Mouse (Mus musculus): ENCODE measurements around the gene Parp1. TPM values are rescaled to one million over a fixed set of nuclear protein-coding genes. Genes with fewer than 3 reads are reported as not detected.

The Parp1 gene
- total RNA-seq (2022) = 10 to 100 TPM; 53.7 to 65.2 (median 57.6) TPM

DNA sequence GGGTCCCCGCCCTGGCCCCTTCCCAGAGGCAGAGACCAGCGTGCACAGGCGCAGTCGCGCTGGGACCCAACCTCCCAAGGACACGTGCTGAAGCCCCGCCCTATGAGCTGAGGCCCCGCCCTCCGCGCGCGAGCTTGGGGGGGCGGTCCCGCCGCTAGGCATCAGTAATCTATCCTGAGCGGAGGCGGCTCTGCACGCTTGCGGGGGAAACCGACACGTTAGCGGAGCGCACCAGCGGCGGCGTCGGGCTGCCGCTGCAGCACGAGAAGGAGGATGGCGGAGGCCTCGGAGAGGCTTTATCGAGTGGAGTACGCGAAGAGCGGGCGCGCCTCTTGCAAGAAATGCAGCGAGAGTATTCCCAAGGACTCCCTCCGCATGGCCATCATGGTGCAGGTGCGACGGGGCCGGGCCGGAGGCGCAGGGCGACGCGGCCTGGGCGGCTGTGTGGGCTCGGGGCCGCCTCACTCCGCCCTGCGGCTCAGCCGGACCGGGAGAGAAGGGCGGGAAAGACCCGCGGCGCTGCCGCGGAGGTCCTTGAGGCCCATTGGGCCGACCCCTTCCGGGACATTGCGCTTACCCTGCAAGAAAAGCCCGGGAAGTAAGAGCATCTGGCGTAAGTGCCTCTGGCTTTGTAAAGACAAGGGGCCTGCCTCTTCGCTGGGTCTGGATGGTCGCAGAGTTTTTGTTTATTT is at the start of gene Parp1:
Gene Parp1, plus strand, starts transcription at position 164 of the 692 bp plus-strand sequence.
- peak; percentile 95 for DNase-seq (ENCODE audit: low spot score)

GRCm38 (mm10) chr1:180519520-180519919 is 49.2 kb upstream of the Parp1 start:
- no peak for DNase-seq (ENCODE audit: low spot score)

GRCm38 (mm10) chr1:180520190-180520589 is 48.5 kb upstream of the Parp1 start:
- DNase-seq (ENCODE audit: low spot score) = no peak

- DNase-seq (ENCODE audit: low spot score) = no peak
These were observed 45.4 kb upstream of the Parp1 start for GRCm38 (mm10) chr1:180523320-180523719.

DNA sequence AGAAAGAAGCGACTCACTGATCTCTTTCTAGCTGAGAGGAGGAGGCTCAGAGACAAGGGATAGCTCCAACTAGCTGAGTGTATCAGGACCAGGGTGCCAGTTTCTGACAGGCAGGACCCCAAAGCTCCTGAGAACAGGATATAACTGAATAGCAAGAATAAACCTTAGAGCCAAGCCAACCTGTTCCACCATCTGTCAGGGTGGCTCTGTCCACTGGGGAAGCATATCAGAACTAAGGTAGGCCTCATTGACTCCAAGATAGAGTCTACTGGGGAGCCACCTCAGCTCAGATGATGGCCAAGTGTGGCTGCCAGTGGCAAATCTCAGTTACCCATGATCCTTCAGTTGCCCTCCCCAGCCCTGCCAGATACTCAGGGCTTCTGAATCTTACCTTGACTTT is 43.4 kb upstream of the Parp1 start:
- DNase-seq (ENCODE audit: low spot score) = no peak

DNA sequence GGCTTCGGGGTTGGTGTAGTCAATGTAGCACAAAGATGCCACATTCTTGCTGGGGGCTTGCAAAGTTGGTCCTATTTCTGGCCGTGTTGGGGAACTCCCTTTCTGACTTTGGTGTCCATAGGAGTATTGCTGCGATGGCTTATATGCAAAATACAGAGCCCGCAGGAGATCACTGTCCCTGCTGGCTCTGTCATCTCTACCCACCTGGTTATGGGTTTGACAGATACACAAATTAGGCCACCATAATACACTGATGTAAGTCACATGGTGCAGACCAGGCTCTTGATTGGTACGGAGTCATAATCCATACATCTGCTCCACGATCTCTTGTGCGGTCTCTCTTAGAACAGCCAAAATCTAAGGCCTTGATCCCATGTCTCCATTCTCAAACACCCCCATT is 38.9 kb upstream of the Parp1 start:
- DNase-seq (ENCODE audit: low spot score) = no peak

- no peak for DNase-seq (ENCODE audit: low spot score)
These were observed 38.1 kb upstream of the Parp1 start for GRCm38 (mm10) chr1:180530457-180531263.

DNA sequence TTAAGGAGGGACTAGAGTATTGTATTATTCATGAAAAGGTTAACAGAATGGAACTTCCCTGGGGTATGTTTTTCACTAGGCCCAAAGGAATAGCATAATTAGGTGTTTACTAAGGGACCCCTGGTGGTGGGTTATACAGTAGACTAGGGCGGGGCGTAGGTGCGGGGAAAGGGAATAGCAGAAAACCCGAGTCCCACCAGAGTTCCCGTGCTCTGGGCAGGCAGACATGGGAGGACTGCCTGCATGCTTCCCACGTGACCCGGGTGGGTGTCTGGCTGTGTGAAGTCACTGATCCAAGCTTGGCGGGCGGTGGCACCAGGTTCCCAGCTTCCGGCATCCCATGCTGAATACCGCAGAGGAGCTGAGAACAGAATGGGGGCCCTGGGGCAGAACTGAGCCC is 36.1 kb upstream of the Parp1 start:
- no peak for DNase-seq (ENCODE audit: low spot score)

DNA sequence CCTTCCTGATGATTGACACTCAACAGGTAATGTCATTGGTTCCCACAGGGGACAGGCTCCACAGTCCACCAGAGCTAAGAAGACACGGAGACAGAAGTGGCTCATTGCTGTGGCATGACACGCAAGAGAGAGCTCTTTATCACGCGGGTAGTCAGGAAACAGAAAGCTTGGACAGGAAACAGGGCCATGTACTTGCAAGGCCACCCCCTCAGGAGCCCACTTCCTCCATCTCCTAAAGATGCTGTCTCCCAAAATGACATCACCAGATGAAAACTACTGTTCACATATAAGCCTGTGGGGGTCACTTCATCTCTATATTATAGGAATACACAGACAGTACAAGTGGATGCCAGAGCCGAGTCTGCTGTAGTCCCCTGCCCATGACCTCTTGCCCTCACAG is 32.0 kb upstream of the Parp1 start:
- DNase-seq (ENCODE audit: low spot score) = no peak

GRCm38 (mm10) chr1:180541251-180541650 is 27.5 kb upstream of the Parp1 start:
- DNase-seq (ENCODE audit: low spot score) = no peak

DNA sequence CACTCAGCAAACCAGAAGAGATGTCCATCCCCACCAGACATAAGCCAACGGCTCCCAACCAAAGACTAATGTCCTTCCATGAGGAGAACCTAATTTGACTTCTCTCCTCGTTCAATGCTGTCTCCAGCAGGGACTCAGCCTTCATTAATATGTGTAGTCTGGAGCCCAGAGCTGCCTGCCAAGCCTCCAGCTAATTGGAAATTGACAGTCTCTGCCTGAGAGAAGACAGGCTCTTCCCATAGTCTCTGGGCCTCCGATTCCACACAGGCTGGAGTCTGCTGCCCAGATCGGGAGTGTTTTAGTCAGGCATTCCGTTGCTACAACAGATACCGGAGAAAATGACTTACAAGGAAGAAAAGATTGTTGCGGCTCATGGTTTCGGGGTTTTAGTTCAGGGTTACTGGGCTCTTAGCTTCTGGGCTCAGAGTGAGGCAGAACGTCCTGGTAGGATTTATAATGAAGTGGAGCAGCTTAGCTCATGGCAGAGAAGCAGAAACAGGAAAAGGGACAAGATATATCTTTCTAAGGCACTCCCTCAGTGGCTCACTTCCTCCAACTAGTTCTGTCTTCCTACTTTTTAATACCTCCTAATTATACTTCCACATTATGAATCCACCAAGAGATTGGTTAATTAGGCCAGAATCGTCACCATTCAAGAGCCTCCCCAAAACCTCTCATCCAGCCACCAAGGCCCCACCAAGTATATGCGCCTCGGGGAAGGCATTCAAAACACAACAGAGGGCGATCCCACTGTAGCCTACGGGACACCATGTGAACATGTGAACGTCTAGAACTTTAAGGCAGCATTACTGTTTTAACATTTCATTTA is 26.6 kb upstream of the Parp1 start:
- DNase-seq (ENCODE audit: low spot score) = no peak

DNA sequence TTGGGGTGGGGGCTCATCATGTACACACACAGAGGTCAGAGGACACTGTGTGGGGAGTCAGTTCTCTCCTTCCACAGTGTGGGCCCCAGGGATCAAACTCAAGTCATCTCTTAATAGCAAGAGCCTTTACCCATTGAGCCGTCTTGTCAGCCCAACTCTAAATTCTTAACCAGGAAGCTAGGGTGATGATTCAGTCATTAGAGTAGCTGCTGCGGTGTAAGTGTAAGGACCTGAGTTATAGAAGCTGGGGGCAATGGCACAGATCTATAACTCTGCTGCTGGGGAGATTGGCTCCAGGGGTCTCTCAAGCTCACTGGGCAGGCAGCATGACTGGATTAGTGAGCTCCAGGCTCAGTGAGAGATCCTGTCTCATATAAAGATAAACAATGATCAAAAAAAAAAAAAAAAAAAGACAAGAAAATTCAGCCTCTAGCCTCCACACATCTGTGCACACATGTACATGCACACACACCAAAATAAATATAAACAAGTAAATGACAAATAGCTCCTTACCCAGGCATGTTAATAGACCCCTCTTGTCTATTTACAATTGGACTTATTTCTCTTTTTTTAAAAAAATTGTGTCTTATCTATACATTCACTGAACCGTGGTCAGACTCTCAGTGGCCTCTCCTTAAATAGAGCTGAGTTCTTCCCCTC is 25.9 kb upstream of the Parp1 start:
- no peak for DNase-seq (ENCODE audit: low spot score)

GRCm38 (mm10) chr1:180545918-180546545 is 22.7 kb upstream of the Parp1 start:
- no peak for DNase-seq (ENCODE audit: low spot score)

DNA sequence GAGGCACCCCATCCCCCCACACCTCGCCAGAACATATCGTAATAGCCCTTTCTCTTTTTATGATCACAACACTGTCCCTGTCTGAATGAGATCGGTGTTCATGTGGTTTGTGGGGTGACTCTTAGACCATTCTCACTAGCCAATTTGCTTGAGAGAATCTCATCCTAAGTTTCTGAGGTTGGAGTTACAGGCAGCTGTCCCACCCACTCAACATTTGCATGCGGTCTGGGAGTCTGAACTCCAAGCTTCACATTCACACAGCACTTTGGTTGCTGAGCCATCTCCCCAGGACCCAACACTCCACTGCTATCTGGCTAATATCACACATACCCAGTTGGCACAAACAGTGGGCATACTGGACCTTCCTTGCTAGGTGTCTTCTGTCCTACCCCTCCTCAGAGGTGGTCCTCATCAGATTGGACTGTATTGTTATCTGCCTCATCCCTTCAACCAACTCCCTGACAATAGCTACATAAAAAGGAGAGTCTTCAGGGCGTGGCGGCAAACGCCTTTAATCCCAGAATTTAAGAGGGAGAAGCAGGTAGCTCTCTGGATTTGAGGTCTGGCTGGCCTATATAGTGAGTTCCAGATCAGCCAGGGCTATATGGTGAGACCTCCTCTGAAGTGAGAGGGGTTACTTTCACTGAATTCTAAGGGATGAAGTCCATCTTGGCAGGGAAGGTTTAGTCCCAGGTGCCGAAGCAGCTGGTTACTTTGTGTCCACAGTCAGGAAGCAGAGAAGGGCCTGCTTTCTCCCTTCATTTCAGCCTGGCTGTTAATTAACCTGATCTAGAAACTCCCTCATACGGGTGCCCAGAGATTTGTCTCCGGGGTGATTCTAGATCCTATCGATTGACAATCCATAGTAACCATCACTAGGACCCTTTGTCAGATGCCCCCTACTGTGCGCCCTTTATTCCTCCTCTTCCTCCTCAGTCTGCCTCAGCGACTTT is 21.6 kb upstream of the Parp1 start:
- DNase-seq (ENCODE audit: low spot score) = no peak

DNA sequence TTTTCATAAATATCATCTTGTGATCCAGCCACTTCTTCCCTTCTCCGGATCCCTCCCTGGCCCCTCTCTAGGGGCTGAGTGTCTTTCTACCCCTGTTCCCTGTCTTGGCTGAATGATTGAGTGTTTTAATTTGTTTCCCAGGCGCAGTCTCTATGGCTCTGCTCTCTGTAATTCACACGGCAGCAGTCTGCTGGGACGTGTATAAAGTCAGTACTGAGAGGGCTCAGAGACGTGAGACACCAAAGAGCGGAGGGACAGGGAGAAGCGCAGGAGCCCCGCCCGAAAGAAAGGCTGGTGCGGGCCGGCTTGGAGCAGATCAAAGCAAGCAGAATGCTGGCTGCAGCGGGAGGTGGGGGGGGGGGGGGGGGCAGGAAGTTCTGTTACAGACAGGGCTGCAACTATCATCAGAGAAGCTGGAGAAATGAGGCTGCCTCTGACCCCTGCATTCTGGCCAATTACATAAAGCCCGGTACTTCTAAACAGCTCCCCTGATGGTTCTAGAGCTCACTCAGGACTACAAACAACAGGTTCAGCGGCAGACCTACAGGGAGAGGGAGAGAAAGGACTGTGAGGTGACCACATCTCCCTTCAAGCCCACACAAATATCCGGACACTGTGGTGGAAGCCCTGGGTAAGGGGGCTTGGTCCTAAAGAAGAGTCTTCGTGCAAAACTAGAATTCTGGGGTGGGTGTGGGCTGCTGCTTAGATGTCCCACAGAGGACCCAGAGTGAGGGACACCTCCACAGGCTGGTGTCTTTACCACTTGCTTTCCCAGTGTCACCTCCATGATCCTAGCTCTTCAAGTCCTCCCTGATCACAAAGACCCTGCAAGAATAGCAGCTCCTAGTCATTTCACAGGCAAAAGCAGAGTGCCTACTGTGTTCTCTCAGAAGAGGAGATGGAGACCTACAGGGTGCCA is 20.7 kb upstream of the Parp1 start:
- DNase-seq (ENCODE audit: low spot score) = no peak

DNA sequence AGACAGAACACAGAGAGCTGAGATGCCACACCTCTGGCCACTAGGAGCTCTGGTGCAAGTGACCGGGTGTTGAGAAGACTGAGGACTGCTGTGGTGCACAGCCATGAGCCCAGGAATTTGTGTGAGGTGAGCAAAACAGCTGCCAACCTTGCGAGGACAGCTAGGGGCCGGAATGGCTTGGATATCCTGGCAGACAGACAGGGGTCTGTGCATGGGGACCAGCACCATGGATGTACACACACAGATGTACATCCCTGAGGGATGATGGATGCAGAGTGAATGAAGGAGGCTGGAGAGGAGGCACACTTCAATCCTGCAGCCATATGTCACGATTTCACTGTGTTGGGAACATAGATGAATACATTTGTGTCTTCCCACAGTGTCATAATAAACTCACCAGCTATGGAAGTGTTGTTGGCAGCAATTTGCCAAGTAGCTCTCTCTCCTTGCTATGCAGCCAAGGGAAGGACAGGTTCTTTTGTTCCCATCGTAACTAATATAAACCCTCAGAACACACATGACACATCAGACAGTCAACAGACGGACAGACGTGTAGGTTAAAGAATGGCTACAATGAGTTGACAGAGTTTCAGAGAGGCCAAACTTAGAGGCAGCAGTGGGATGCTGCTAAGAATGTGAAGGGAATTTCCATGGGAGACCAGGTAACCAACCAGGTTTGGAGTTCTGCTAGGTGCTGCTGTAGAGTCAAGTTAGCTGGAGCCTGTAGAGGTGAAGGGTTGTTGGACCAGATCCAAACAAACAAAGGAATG is 19.0 kb upstream of the Parp1 start:
- no peak for DNase-seq (ENCODE audit: low spot score)

- peak; percentile 17 for DNase-seq (ENCODE audit: low spot score)
These were observed 18.0 kb upstream of the Parp1 start for GRCm38 (mm10) chr1:180550770-180551169.

DNA sequence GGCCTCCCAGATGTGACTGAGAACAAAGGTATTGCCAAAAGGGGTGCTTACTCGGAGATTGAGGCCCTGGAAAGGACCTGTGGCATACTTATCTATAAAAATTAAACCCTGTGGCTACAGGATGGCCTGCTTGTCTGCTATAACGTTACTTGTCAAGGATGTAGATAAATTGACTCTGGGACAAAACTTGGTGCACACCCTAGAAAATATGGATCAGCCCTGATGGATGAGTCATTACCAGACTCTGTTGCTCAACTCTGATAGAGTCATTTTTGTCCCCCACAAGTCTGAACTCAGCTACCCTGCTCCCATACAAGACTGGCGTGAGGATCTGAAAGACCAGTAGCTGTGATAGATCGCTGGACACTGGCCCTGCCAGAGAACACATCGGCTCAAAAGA is 11.8 kb upstream of the Parp1 start:
- no peak for DNase-seq (ENCODE audit: low spot score)
